Mouse (Mus musculus): ENCODE data around the gene Cbr3. TPM values are rescaled to one million over a fixed set of nuclear protein-coding genes. Genes with fewer than 3 reads are reported as not detected.

The Cbr3 gene
- not detected for polyA plus RNA-seq (2017; shearing (Covaris generic))

DNA sequence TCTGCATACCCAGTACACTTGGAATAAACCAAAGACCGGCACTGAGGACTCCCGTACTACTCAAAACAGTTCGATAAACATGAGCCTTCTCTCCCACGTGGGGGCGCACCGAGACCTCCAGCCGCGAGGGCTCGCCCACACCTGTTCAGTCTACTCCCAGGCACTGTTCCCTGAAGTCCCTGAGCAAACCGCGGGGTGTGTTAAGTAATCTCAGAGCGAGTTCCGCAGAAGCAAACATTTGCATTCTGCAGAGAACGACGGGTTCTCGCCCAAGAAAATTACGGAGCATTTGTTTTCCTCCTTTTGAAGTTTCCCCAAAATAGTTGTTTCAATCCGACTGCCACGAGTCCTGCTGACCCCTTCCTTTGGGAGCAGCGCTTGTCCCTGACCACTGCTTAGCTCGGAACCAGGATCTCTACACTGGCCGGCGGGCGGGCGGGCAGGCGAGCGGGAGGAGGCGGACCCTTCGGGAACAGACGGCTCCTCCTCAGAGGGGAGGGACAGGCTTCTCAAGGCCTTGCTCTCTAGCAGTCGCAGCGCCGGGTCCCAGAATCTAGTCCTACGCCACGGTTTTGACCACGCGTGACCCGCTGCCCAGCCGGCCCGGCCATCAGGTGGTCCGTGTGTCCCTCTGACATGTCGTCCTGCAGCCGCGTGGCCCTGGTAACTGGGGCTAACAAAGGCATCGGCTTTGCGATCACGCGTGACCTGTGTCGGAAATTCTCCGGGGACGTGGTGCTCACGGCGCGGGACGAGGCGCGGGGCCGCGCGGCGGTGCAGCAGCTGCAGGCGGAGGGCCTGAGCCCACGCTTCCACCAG lies at the start of gene Cbr3:
Gene Cbr3, plus strand, starts transcription at position 527 of the 819 bp plus-strand sequence.

DNA sequence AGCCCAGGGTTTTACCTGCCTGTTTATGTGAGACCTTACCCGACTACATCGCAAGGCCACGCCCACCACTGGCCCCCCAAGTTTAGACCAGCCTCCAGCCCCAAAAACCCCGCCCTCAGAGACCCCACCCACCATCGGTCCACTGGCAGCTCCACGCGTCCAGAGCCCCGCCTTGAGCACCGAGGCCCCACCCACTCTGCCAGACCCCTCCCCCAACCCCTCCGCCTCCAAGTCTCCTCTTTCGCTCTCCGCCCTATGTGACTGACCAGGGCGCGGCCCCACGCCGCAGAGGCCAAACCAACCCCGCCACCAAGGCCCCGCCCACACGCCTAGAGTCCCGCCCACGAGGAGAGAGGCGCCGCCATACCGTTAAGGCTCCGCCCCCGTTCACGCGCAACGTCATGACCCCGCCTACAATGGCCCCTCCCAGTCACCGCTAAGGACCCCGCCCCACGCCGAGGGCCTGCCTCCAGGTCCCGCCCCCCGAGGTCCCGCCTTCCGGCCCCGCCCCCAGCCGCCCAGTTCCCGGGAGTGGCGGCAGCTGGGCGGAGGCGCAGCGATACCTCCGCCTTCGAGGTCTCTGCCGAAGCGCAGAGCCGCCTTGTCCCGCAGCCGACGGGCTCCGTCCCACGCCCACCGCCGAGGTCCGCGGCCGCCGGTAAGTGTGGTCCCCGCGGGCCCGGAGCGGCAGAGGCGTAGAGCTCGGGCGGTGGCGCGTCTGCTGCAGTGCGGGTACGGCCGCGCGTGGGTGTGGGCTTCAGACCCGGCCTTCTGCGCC lies 28.6 kb downstream of the Cbr3 start, which contains the start of gene Dop1b:
Gene Dop1b, plus strand, starts transcription at position 494 of the 778 bp plus-strand sequence.

Other genes with a start within 250 kb of the Cbr3 start
- gene Setd4, start 79.2 kb upstream of the Cbr3 start, polyA plus RNA-seq (2017; shearing (Covaris generic)), result 42.6 TPM
- 78.4 TPM for gene Cbr1, start 77.4 kb upstream of the Cbr3 start, polyA plus RNA-seq (2017; shearing (Covaris generic))
- not detected for gene Gm5678, start 55.1 kb upstream of the Cbr3 start, polyA plus RNA-seq (2017; shearing (Covaris generic))
- gene Dop1b, start 28.7 kb downstream of the Cbr3 start, polyA plus RNA-seq (2017; shearing (Covaris generic)), result 46.8 TPM
- gene Morc3, start 148.9 kb downstream of the Cbr3 start, polyA plus RNA-seq (2017; shearing (Covaris generic)), result 121 TPM
- 25.1 TPM for gene Chaf1b, start 200.7 kb downstream of the Cbr3 start, polyA plus RNA-seq (2017; shearing (Covaris generic))